Mouse (Mus musculus) neutrophil, adult 5-6 weeks (primary cell): ENCODE measurements around the gene Shmt1. TPM values are rescaled to one million over a fixed set of nuclear protein-coding genes. Genes with fewer than 3 reads are reported as not detected.
A peak's percentile ranks its signal among the peaks of the same experiment; 100 is the strongest.
"Not testable (repeated sequence)": the region's sequence is repeated elsewhere in the genome, so short reads cannot be mapped to it uniquely, and the experiment has no call there.

ENCODE experiments used
- ATAC-seq: fragments of 151-379, 151-347 bp; 2 replicates; pipeline ENCODE4 v1.8.0; 2017; ENCODE audit warnings: mild to moderate bottlenecking, moderate TSS enrichment; ENCODE audit not compliant: insufficient number of reproducible peaks, poor library complexity, low FRiP score, severe bottlenecking; ENCODE audit errors: extremely low read depth
- total RNA-seq: library from RNA; stranded (forward); fragments of 200-1000 nt; gene quantifications from 2 replicates; pipeline ENCODE4 v1.2.3, GENCODE M21; 2017

Gene Shmt1
- 0.93 and 2.1 TPM in 2 replicates for total RNA-seq

- ATAC-seq = not testable (repeated sequence)
These were observed at the start of gene Shmt1 for GRCm38 (mm10) chr11:60811618-60812017. Gene Shmt1 (minus strand): TSS chr11:60811718.

- ATAC-seq = no peak
These were observed 45.1 kb upstream of the Shmt1 start for GRCm38 (mm10) chr11:60856587-60856986.

GRCm38 (mm10) chr11:60845415-60845814 lies 33.9 kb upstream of the Shmt1 start:
- ATAC-seq = no peak

- ATAC-seq = no peak
These were observed 31.9 kb upstream of the Shmt1 start for GRCm38 (mm10) chr11:60843412-60843811.

- no peak for ATAC-seq
These were observed 30.1 kb upstream of the Shmt1 start for GRCm38 (mm10) chr11:60841467-60842200.

- ATAC-seq = peak; percentile 68
These were observed 26.3 kb upstream of the Shmt1 start for GRCm38 (mm10) chr11:60837644-60838406.

GRCm38 (mm10) chr11:60836897-60837296 lies 25.4 kb upstream of the Shmt1 start:
- no peak for ATAC-seq

- ATAC-seq = peak; percentile 95
These were observed 19.0 kb upstream of the Shmt1 start, which contains the start of gene Dhrs7b for GRCm38 (mm10) chr11:60830433-60831052. Gene Dhrs7b (plus strand): TSS chr11:60830631.

- no peak for ATAC-seq
These were observed 17.4 kb upstream of the Shmt1 start for GRCm38 (mm10) chr11:60828903-60829302.

GRCm38 (mm10) chr11:60827241-60827945 lies 15.9 kb upstream of the Shmt1 start:
- no peak for ATAC-seq

GRCm38 (mm10) chr11:60826700-60827099 lies 15.2 kb upstream of the Shmt1 start:
- ATAC-seq = no peak

GRCm38 (mm10) chr11:60825191-60825590 lies 13.7 kb upstream of the Shmt1 start:
- ATAC-seq = no peak

- no peak for ATAC-seq
These were observed 12.3 kb upstream of the Shmt1 start for GRCm38 (mm10) chr11:60823771-60824170.

- no peak for ATAC-seq
These were observed 4.9 kb upstream of the Shmt1 start for GRCm38 (mm10) chr11:60816398-60816797.

GRCm38 (mm10) chr11:60811054-60811460 lies 461 bp downstream of the Shmt1 start:
- peak; percentile 98 for ATAC-seq

GRCm38 (mm10) chr11:60810046-60810965 lies 1.2 kb downstream of the Shmt1 start:
- no peak for ATAC-seq

- no peak for ATAC-seq
These were observed 2.0 kb downstream of the Shmt1 start for GRCm38 (mm10) chr11:60809546-60809945.
